Mouse (Mus musculus) gastrocnemius, adult 2 months (tissue): ENCODE measurements around the gene Sap18b. TPM values are rescaled to one million over a fixed set of nuclear protein-coding genes. Genes with fewer than 3 reads are reported as not detected.
A peak's percentile ranks its signal among the peaks of the same experiment; 100 is the strongest.

ENCODE experiments used
- DNase-seq: peaks from one replicate; pipeline ENCODE4 v3.0.0; 2022
- H3K27ac ChIP-seq: fragments of 200-600 bp; 2 replicates; pipeline ENCODE4 v1.8.1; 2022; ENCODE audit warnings: mild to moderate bottlenecking
- H3K4me3 ChIP-seq: fragments of 200-600 bp; 2 replicates; pipeline ENCODE4 v1.8.1; 2022; ENCODE audit warnings: mild to moderate bottlenecking, moderate library complexity
- CTCF ChIP-seq: fragments of 200-600 bp; IDR thresholded peaks from 2 replicates; pipeline ENCODE4 v1.8.1; 2022; ENCODE audit warnings: antibody characterized with exemption, mild to moderate bottlenecking, moderate library complexity
- intact Hi-C: fragments of 180-260 bp; cut with DNase I; formaldehyde crosslinking; loops from one replicate; pipeline ENCODE4 v1.15.1; 2025
- total RNA-seq, 2 experiments: library from RNA; stranded (reverse); gene quantifications; 2 replicates each; pipeline ENCODE4 v1.2.3; 2021

The Sap18b gene
- total RNA-seq, 2 experiments from 2014 or later, result 77.5 to 78.4 TPM

- intact Hi-C loops, result loop anchor here (2.0 to 5.0 kb wide), 2 partner anchors 24 to 174 kb away; partner anchors contain the start of gene Gins3
- TF ChIP-seq CTCF, result no peak
- H3K27ac ChIP-seq, result peak overlapping the region; percentile 96
- no peak for DNase-seq
- peak overlapping the region; percentile 99 for H3K4me3 ChIP-seq
Measured at GRCm38 (mm10) chr8:95806461-95807191, 18.5 kb upstream of the Sap18b start.

- no peak for TF ChIP-seq CTCF
- peak; percentile 97 for DNase-seq
- intact Hi-C loops, result loop anchor here (2.0 to 5.0 kb wide), 2 partner anchors 25 to 175 kb away; partner anchors contain the start of gene Gins3
- Histone ChIP-seq H3K4me3 (peak within 1 kb of the TSS; percentile 99), H3K27ac (peak within 1 kb of the TSS; percentile 96)
Measured at GRCm38 (mm10) chr8:95807331-95807843, 17.8 kb upstream of the Sap18b start, which contains the start of gene Cnot1. Gene Cnot1 (minus strand): TSS chr8:95807464.

- Histone ChIP-seq H3K27ac (peak overlapping the region; percentile 96), H3K4me3 (peak overlapping the region; percentile 99)
- TF ChIP-seq CTCF, result no peak
- DNase-seq, result peak; percentile 95
- intact Hi-C loops, result loop anchor here (2.0 to 5.0 kb wide), 2 partner anchors 25 to 176 kb away; partner anchors contain the start of gene Gins3
Measured at GRCm38 (mm10) chr8:95807861-95808260, 17.3 kb upstream of the Sap18b start.

- Histone ChIP-seq H3K27ac (no peak overlapping the region), H3K4me3 (no peak overlapping the region)
- TF ChIP-seq CTCF, result no peak
- intact Hi-C loops, result loop anchor here (5.0 kb wide), 1 partner anchor 176 kb away; the partner anchor contains the start of gene Gins3
- no peak for DNase-seq
Measured at GRCm38 (mm10) chr8:95808631-95809030, 16.5 kb upstream of the Sap18b start.

- no peak overlapping the region for H3K27ac ChIP-seq
Measured at GRCm38 (mm10) chr8:95809116-95809515, 16.0 kb upstream of the Sap18b start.

GRCm38 (mm10) chr8:95810184-95810591, 15.0 kb upstream of the Sap18b start:
- Histone ChIP-seq H3K4me3 (no peak overlapping the region), H3K27ac (peak overlapping the region; percentile 58)
- no peak for DNase-seq
- intact Hi-C loops, result no loop called here
- TF ChIP-seq CTCF, result no peak

More at GRCm38 (mm10) chr8:95809116-95809515, 16.0 kb upstream of the Sap18b start:
- DNase-seq, result no peak
- H3K4me3 ChIP-seq, result no peak overlapping the region
- intact Hi-C loops, result loop anchor here (5.0 kb wide), 1 partner anchor 177 kb away; the partner anchor contains the start of gene Gins3
- TF ChIP-seq CTCF, result no peak

- Histone ChIP-seq H3K27ac (no peak overlapping the region), H3K4me3 (no peak overlapping the region)
- intact Hi-C loops, result no loop called here
- no peak for DNase-seq
- TF ChIP-seq CTCF, result no peak
Measured at GRCm38 (mm10) chr8:95816044-95816708, 9.0 kb upstream of the Sap18b start.

GRCm38 (mm10) chr8:95817597-95817996, 7.5 kb upstream of the Sap18b start:
- no peak overlapping the region for H3K27ac ChIP-seq
- DNase-seq, result no peak
- no peak overlapping the region for H3K4me3 ChIP-seq
- TF ChIP-seq CTCF, result no peak
- intact Hi-C loops, result no loop called here

- intact Hi-C loops, result no loop called here
- no peak overlapping the region for H3K27ac ChIP-seq
Measured at GRCm38 (mm10) chr8:95818211-95818610, 6.9 kb upstream of the Sap18b start.

GRCm38 (mm10) chr8:95821266-95821665, 3.9 kb upstream of the Sap18b start:
- intact Hi-C loops, result no loop called here
- TF ChIP-seq CTCF, result no peak
- Histone ChIP-seq H3K27ac (no peak overlapping the region), H3K4me3 (no peak overlapping the region)
- no peak for DNase-seq

More at GRCm38 (mm10) chr8:95818211-95818610, 6.9 kb upstream of the Sap18b start:
- H3K4me3 ChIP-seq, result no peak overlapping the region
- DNase-seq, result no peak
- no peak for TF ChIP-seq CTCF

GRCm38 (mm10) chr8:95822096-95822495, 3.0 kb upstream of the Sap18b start:
- intact Hi-C loops, result no loop called here
- TF ChIP-seq CTCF, result no peak
- Histone ChIP-seq H3K4me3 (no peak overlapping the region), H3K27ac (no peak overlapping the region)
- DNase-seq, result no peak

- H3K27ac ChIP-seq, result no peak overlapping the region
- intact Hi-C loops, result no loop called here
- TF ChIP-seq CTCF, result no peak
Measured at GRCm38 (mm10) chr8:95822699-95823098, 2.4 kb upstream of the Sap18b start.

GRCm38 (mm10) chr8:95830144-95830543, 5.0 kb downstream of the Sap18b start:
- TF ChIP-seq CTCF, result no peak
- Histone ChIP-seq H3K4me3 (no peak overlapping the region), H3K27ac (no peak overlapping the region)
- intact Hi-C loops, result loop anchor here (5.0 kb wide), 1 partner anchor 48 kb away; no protein-coding TSS in a partner anchor
- DNase-seq, result no peak

More at GRCm38 (mm10) chr8:95822699-95823098, 2.4 kb upstream of the Sap18b start:
- no peak overlapping the region for H3K4me3 ChIP-seq
- DNase-seq, result no peak
